Mouse (Mus musculus) CH12.LX (cell line): ENCODE measurements around the gene Arhgef28. TPM values are rescaled to one million over a fixed set of nuclear protein-coding genes. Genes with fewer than 3 reads are reported as not detected.

Experiments
- DNase-seq: peaks from one replicate; pipeline ENCODE4 v3.0.0-alpha.2; 2013; ENCODE audit errors: extremely low read depth
- H3K27ac ChIP-seq: 2 replicates; pipeline ENCODE4 v1.5.1; 2012; ENCODE audit warnings: low read depth, mild to moderate bottlenecking, control low read depth, moderate library complexity; ENCODE audit not compliant: insufficient read depth
- H3K27me3 ChIP-seq: replicated peaks from 2 replicates; pipeline ENCODE3; 2012; ENCODE audit warnings: inconsistent platforms
- H3K36me3 ChIP-seq, 2 experiments: replicated peaks in 1 of 2; 2 replicates each; pipeline versions ENCODE3 to v1.6.1; 2012; ENCODE audit warnings: inconsistent platforms in 1 of 2, low read length in 1 of 2, mild to moderate bottlenecking in 1 of 2, mixed read lengths in 1 of 2, moderate library complexity in 1 of 2; ENCODE audit not compliant: control insufficient read depth in 1 of 2, insufficient read depth in 1 of 2
- H3K4me1 ChIP-seq, 2 experiments: 2 replicates each; pipeline ENCODE4 v1.6.1; 2012; ENCODE audit warnings: inconsistent platforms in 1 of 2, moderate library complexity in 1 of 2; ENCODE audit not compliant: insufficient read depth in 2 of 2, control insufficient read depth in 1 of 2
- H3K4me2 ChIP-seq: 2 replicates; pipeline ENCODE4 v1.6.1; 2012; ENCODE audit warnings: low read depth, mild to moderate bottlenecking, control low read depth; ENCODE audit not compliant: poor library complexity, insufficient read depth, severe bottlenecking
- H3K4me3 ChIP-seq, 3 experiments: fragments of 150-350 bp in 1 of 3; sonication (generic) in 1 of 3; replicated peaks in 1 of 3; 2 replicates each; pipeline versions ENCODE3 to v1.5.1; 2011 to 2012; ENCODE audit warnings: low read depth in 2 of 3, low read length in 2 of 3, mild to moderate bottlenecking in 2 of 3, moderate library complexity in 2 of 3, control low read depth in 1 of 3, improper control_type of control experiment in 1 of 3, inconsistent platforms in 1 of 3, mixed read lengths in 1 of 3; ENCODE audit not compliant: poor library complexity in 1 of 3
- H3K79me2 ChIP-seq: replicated peaks from 2 replicates; pipeline ENCODE4 v1.6.1; 2012; ENCODE audit warnings: mild to moderate bottlenecking, moderate library complexity; ENCODE audit not compliant: control insufficient read depth, poor library complexity, insufficient read depth, severe bottlenecking; ENCODE audit errors: extremely low read depth
- H3K9ac ChIP-seq: 2 replicates; pipeline ENCODE4 v1.6.1; 2012; ENCODE audit warnings: low read depth, mild to moderate bottlenecking, control low read depth, moderate library complexity; ENCODE audit not compliant: insufficient read depth
- H3K9me3 ChIP-seq: replicated peaks from 2 replicates; pipeline ENCODE3; 2012; ENCODE audit warnings: low read length, inconsistent platforms, mixed read lengths
- BHLHE40 ChIP-seq: IDR thresholded peaks from 2 replicates; pipeline ENCODE4 v1.6.1; 2011; ENCODE audit warnings: mild to moderate bottlenecking, low read depth, low read length, improper control_type of control experiment
- CHD1 ChIP-seq: IDR thresholded peaks from 2 replicates; pipeline ENCODE4 v1.6.1; 2012; ENCODE audit warnings: low read depth, low read length, improper control_type of control experiment, inconsistent platforms
- CTCF ChIP-seq, 2 experiments: IDR thresholded peaks in 1 of 2; conservative IDR thresholded peaks in 1 of 2; 2 replicates each; pipeline ENCODE4 v1.5.1; 2011 to 2012; ENCODE audit warnings: low read depth in 2 of 2, low read length in 2 of 2, improper control_type of control experiment in 1 of 2, inconsistent platforms in 1 of 2, mild to moderate bottlenecking in 1 of 2, moderate library complexity in 1 of 2
- ELF1 ChIP-seq: IDR thresholded peaks from 2 replicates; pipeline ENCODE4 v1.6.1; 2014; ENCODE audit warnings: low read depth, mild to moderate bottlenecking, inconsistent platforms, low read length, improper control_type of control experiment
- ETS1 ChIP-seq: conservative IDR thresholded peaks from 2 replicates; pipeline ENCODE4 v1.6.1; 2012; ENCODE audit warnings: low read depth, mild to moderate bottlenecking, inconsistent platforms, low read length, improper control_type of control experiment, moderate library complexity
- HCFC1 ChIP-seq: IDR thresholded peaks from 2 replicates; pipeline ENCODE4 v1.6.1; 2012; ENCODE audit warnings: low read depth, mild to moderate bottlenecking, inconsistent platforms, low read length, improper control_type of control experiment
- JUN ChIP-seq: IDR thresholded peaks from 2 replicates; pipeline ENCODE4 v1.6.1; 2011; ENCODE audit warnings: low read depth, mild to moderate bottlenecking, low read length, improper control_type of control experiment, moderate library complexity; ENCODE audit not compliant: insufficient read depth
- JUND ChIP-seq: conservative IDR thresholded peaks from 2 replicates; pipeline ENCODE4 v1.6.1; 2011; ENCODE audit warnings: low read depth, low read length, improper control_type of control experiment
- KAT2A ChIP-seq: IDR thresholded peaks from 2 replicates; pipeline ENCODE4 v1.6.1; 2012; ENCODE audit warnings: low read length, improper control_type of control experiment, inconsistent platforms; ENCODE audit not compliant: insufficient replicate concordance
- MAX ChIP-seq: IDR thresholded peaks from 2 replicates; pipeline ENCODE4 v1.6.1; 2011; ENCODE audit warnings: low read length, improper control_type of control experiment
- MAZ ChIP-seq: IDR thresholded peaks from 2 replicates; pipeline ENCODE4 v1.6.1; 2012; ENCODE audit warnings: low read depth, mild to moderate bottlenecking, inconsistent platforms, low read length, improper control_type of control experiment, moderate library complexity
- MEF2A ChIP-seq: IDR thresholded peaks from 2 replicates; pipeline ENCODE4 v1.6.1; 2014; ENCODE audit warnings: low read depth, mild to moderate bottlenecking, inconsistent platforms, low read length, improper control_type of control experiment, borderline replicate concordance
- MXI1 ChIP-seq: IDR thresholded peaks from 2 replicates; pipeline ENCODE4 v1.6.1; 2011; ENCODE audit warnings: mild to moderate bottlenecking, low read depth, low read length, improper control_type of control experiment
- MYC ChIP-seq: IDR thresholded peaks from 2 replicates; pipeline ENCODE4 v1.6.1; 2011; ENCODE audit warnings: low read depth, mild to moderate bottlenecking, improper control_type of control experiment, low read length
- POLR2A ChIP-seq: IDR thresholded peaks from 2 replicates; pipeline ENCODE4 v1.6.1; 2011; ENCODE audit warnings: low read depth, mild to moderate bottlenecking, improper control_type of control experiment, low read length
- SIN3A ChIP-seq: IDR thresholded peaks from 2 replicates; pipeline ENCODE4 v1.6.1; 2012; ENCODE audit warnings: low read length, improper control_type of control experiment, inconsistent platforms
- TCF12 ChIP-seq: IDR thresholded peaks from 2 replicates; pipeline ENCODE4 v1.6.1; 2014; ENCODE audit warnings: low read depth, mild to moderate bottlenecking, inconsistent platforms, low read length, improper control_type of control experiment
- UBTF ChIP-seq: IDR thresholded peaks from 2 replicates; pipeline ENCODE4 v1.6.1; 2012; ENCODE audit warnings: low read depth, mild to moderate bottlenecking, inconsistent platforms, low read length, improper control_type of control experiment, moderate library complexity
- USF1 ChIP-seq: IDR thresholded peaks from 2 replicates; pipeline ENCODE4 v1.6.1; 2014; ENCODE audit warnings: low read depth, mild to moderate bottlenecking, inconsistent platforms, low read length, improper control_type of control experiment
- ZKSCAN1 ChIP-seq: IDR thresholded peaks from 2 replicates; pipeline ENCODE4 v1.6.1; 2012; ENCODE audit warnings: low read depth, inconsistent platforms, low read length, improper control_type of control experiment, borderline replicate concordance
- ZMIZ1 ChIP-seq: IDR thresholded peaks from 2 replicates; pipeline ENCODE4 v1.6.1; 2012; ENCODE audit warnings: low read depth, mild to moderate bottlenecking, inconsistent platforms, low read length, improper control_type of control experiment
- ZNF384 ChIP-seq: IDR thresholded peaks from 2 replicates; pipeline ENCODE4 v1.6.1; 2012; ENCODE audit warnings: low read depth, low read length, improper control_type of control experiment, inconsistent platforms
- dilution Hi-C: fragments of 300-500 bp; cut with MboI; formaldehyde crosslinking; loops from 2 replicates; pipeline ENCODE4 v1.14.3; 2020; ENCODE audit warnings: low sequenced_read_pairs; ENCODE audit not compliant: extremely low pct_unique_long_range_greater_than_20kb, extremely low pct_ligation_motif_present
- in situ Hi-C: fragments of 300-500 bp; cut with MboI; formaldehyde crosslinking; loops from 3 replicates; pipeline ENCODE4 v1.14.3; 2019; ENCODE audit warnings: low sequenced_read_pairs, low pct_ligation_motif_present, low pct_unique_long_range_greater_than_20kb, mixed read lengths
- polyA plus RNA-seq: library from polyadenylated mRNA; unstranded; fragments of >175 nt; gene quantifications from 2 replicates; pipeline ENCODE4 v1.2.1, GENCODE M21; 2012; ENCODE audit warnings: low read depth; ENCODE audit not compliant: insufficient read length
- total RNA-seq, 2 experiments: library from RNA; depleted of rRNA; stranded (reverse); fragments of 300-350 nt in 1 of 2; fragments of >200 nt in 1 of 2; gene quantifications; 2 replicates each; pipeline ENCODE4 v1.2.3; 2012 to 2014

The Arhgef28 gene
- total and polyA plus RNA-seq, 3 experiments, result 0.07 to 0.24 (median 0.08) TPM

DNA sequence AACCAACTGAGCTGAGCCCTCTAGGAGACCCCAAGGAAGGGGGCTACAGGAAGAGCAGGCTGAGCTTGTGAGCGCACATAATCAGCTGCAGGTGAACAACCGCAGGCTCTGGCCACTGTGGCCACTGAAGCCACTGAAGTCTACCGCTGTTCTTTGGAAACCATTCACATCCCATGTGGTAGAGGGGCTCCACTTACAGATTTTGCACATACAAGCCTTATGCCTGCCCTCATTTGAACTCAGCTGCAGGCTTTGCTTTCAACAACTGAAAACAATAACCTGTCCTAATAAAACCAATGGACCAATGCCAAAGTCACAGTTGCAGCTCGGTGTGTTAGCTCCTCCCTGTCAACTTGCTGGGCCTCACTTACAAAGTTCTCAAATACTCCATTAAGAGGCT lies 126.6 kb downstream of the Arhgef28 start:
- Histone ChIP-seq H3K9me3 (peaks cover 2% of the 10 kb centered on the region), H3K9ac (no peak overlapping the region), H3K36me3 (no peaks in the 10 kb centered on the region), H3K4me2 (no peak overlapping the region), H3K27me3 (no peaks in the 10 kb centered on the region), H3K4me1 (no peaks in the 10 kb centered on the region), H3K4me3 (no peak overlapping the region), H3K27ac (no peak overlapping the region), H3K79me2 (no peaks in the 10 kb centered on the region)
- dilution Hi-C loops, result no loop called here
- TF ChIP-seq MYC, result no peak
- no peak for TF ChIP-seq KAT2A
- TF ChIP-seq MAZ, result no peak
- no peak for TF ChIP-seq JUND
- TF ChIP-seq SIN3A, result no peak
- TF ChIP-seq MXI1, result no peak
- TF ChIP-seq ZKSCAN1, result no peak
- no peak for TF ChIP-seq CTCF (conservative IDR thresholded peaks at IDR 0.05 in 1 of 2, IDR thresholded peaks at IDR 0.05 in 1 of 2; ENCODE audit: low read depth in 2 of 2, low read length in 2 of 2)
- TF ChIP-seq USF1, result no peak
- TF ChIP-seq ETS1, result no peak
- in situ Hi-C loops, result no loop called here
- DNase-seq, result no peak

DNA sequence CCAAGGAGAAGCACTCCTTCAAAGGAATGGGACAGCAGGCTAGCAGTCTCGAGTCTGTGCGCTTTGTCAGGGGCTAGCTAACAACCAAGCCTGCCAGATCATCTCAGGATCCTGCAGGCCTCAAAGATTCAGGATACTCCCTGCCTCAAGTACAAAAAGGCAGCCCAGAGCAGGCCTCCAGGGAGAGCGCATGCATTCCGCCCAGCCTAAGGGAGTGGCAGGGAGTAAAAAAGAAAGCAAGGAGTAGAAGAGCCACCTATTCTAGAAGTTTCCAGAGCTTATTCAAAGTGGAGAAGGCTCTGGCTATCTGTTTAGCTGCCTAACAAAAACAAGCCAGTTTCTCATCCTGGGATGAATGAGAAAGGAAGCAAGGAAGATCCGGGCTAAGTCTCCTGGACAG lies 128.0 kb downstream of the Arhgef28 start:
- no peaks in the 10 kb centered on the region for H3K36me3 ChIP-seq
- peaks cover 2% of the 10 kb centered on the region for H3K9me3 ChIP-seq
- no peak overlapping the region for H3K4me2 ChIP-seq
- no peaks in the 10 kb centered on the region for H3K4me1 ChIP-seq
- in situ Hi-C loops, result no loop called here
- dilution Hi-C loops, result no loop called here
- no peak overlapping the region for H3K9ac ChIP-seq
- no peak for DNase-seq
- TF ChIP-seq ZNF384 (no peak), HCFC1 (no peak), CHD1 (no peak), MEF2A (no peak), POLR2A (no peak), SIN3A (no peak), ELF1 (no peak), UBTF (no peak), CTCF (conservative IDR thresholded peaks at IDR 0.05 in 1 of 2, IDR thresholded peaks at IDR 0.05 in 1 of 2; ENCODE audit: low read depth in 2 of 2, low read length in 2 of 2) (no peak), BHLHE40 (no peak), MAX (no peak), TCF12 (no peak), JUN (no peak), ZMIZ1 (no peak)
- TF ChIP-seq, all 38 proteins: peak for 0
- Histone ChIP-seq H3K4me3 (no peak overlapping the region), H3K79me2 (no peaks in the 10 kb centered on the region), H3K27ac (no peak overlapping the region), H3K27me3 (no peaks in the 10 kb centered on the region)
